Mouse (Mus musculus) adrenal gland, postnatal 36 days (tissue): ENCODE data around the gene Kbtbd4. TPM values are rescaled to one million over a fixed set of nuclear protein-coding genes. Genes with fewer than 3 reads are reported as not detected.
A peak's percentile ranks its signal among the peaks of the same experiment; 100 is the strongest.

Experiments
- DNase-seq, 2 experiments: peaks; one replicate each; pipeline ENCODE4 v3.0.0; 2021; ENCODE audit warnings: mixed read lengths in 1 of 2
- total RNA-seq, 2 experiments: library from RNA; stranded (reverse); gene quantifications; 2 replicates each; pipeline ENCODE4 v1.2.3; 2021

Kbtbd4 gene
- total RNA-seq, 2 experiments from 2014 or later = 32.4 to 37.5 TPM

GRCm38 (mm10) chr2:90903398-90903797, 1.1 kb upstream of the Kbtbd4 start:
- no peak for DNase-seq

- peak in 1 of 2 experiments; percentile 28 for DNase-seq
Observed at GRCm38 (mm10) chr2:90904856-90905224, 300 bp downstream of the Kbtbd4 start.

DNA sequence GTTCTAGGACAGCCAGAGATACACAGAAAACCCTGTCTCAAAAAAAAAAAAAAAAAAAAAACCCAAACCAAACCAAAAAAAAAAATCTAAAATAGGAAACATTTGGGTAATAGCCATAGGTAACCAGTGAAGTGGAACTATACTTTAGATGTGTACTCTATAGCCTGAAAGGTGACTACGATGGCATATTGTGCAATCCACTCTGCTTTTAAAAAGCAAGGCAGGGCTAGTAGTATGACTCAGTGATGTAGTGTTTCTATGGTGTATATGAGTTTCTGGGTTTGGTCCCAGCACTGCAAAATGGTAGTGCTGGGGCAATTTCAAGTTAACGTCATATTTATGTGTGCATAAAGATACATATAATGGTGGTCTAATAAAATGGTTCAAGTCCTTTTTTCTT, 2.2 kb downstream of the Kbtbd4 start:
- no peak for DNase-seq

DNA sequence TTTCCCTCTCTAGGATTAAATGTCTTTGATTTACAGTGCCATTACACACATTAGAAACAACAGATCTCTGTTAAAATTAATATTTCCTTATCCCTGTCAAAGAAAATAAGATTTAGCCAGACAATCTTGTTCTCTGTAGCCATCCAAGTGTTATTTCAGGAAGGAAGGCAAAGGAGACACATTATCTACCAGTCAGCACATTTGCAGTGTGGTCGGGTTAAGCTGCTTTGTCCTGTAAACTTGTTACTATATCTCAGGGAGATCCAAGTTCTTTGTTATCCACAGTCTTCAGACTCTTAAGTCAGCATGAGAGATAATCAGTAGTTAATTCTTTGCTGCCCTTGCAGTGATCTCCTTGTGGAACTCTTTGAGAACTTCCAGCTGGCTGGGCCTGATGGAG, 6.3 kb downstream of the Kbtbd4 start:
- DNase-seq = no peak

- no peak for DNase-seq
Observed at GRCm38 (mm10) chr2:90911668-90912067, 7.1 kb downstream of the Kbtbd4 start.

- DNase-seq = peak; percentile 42 to 44
Observed at GRCm38 (mm10) chr2:90913671-90914070, 9.1 kb downstream of the Kbtbd4 start.

DNA sequence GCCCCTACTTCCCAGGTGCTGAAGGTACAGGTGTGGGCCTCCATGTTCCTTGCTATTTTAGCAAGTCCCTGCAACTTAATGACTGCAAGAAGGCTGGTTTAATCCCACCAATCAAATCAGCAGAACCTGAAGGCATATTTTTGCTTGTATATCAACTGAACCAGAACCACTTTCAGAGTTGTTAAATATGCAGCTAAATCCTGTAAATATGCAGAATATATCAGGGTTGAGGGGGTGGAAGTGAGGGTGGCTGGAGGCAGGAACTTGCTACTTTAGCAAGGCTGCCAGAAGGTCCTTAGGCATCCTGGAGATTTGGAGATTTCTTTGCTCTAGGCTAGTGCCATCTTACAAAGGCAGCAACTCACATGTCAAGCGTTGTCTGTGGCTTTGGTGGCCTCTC, 11.0 kb downstream of the Kbtbd4 start:
- DNase-seq = no peak

DNA sequence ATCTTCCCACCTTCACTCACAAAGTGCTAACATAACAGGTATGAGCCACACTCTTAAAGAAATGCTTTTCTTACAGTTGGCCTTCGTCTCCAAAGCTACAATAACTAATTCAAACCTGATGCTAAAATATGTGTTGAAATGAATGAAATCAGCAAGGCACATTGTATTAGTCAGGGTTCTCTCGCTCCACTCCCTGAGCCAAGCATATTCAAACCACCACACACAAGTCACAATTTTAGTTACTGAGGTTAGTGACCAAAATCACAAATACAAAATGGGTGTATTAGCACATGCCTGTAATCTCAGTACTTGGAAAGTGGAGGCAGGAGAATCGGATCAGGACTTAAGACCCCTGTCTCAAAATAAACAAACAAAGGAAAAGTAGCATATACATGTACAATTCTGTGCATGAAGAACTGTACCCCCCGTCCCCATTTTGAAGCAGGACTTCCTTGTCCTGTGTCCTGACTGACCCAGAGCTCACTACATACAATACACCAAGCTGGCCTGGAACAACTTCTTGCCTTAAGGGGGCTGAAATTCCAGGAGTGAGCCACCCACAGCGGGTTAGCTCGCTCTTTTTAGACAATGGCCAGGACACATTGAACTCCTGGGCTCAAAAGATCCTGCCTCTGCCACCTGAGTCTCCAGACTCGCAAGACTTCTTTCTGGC, 12.2 kb downstream of the Kbtbd4 start:
- no peak for DNase-seq

DNA sequence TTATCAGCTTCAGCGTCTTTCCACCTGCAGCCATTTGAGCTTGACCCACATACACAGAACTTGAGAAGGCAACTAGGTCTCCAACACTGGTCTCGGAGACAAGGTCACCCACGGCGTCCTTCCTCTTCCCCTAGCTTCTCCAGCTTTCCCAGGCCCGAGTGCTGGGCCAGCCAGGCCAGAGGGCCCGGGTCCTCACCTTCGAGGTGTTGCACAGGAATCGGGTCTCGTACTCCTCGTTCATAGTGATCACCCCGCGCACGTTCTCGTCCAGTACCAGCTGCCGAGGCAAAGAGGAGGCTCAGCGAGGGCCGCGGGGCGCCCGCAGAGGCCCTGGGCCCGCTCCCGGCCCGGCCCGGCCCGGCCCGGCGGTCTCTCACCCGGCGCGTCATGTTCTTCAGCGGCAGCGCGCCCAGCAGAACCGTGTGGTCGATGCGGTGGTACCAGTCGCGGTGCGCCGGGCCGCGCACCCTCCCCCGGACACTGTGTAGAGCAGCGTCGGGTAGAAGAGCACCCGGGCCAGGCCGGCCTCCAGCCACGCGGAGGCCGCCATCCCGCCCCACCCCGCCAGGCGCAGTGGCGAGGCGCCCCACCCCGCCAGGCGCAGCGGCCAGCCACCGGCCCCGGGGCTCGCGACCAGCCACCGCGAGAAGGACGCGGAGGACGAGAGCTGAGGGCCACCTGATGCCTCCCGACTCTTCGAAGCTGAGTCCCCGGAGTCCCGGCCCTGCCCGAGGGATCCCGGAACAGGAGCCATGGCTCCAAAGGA, 12.9 kb downstream of the Kbtbd4 start:
- DNase-seq = peak; percentile 79 to 90

GRCm38 (mm10) chr2:90917999-90918698, 13.6 kb downstream of the Kbtbd4 start:
- DNase-seq = peak; percentile 8 to 31

- no peak for DNase-seq
Observed at GRCm38 (mm10) chr2:90921178-90921577, 16.6 kb downstream of the Kbtbd4 start.

- no peak for DNase-seq
Observed at GRCm38 (mm10) chr2:90922636-90923035, 18.1 kb downstream of the Kbtbd4 start.

- DNase-seq = no peak
Observed at GRCm38 (mm10) chr2:90928566-90928965, 24.0 kb downstream of the Kbtbd4 start.

GRCm38 (mm10) chr2:90931829-90932228, 27.3 kb downstream of the Kbtbd4 start:
- no peak for DNase-seq

GRCm38 (mm10) chr2:90932273-90932672, 27.7 kb downstream of the Kbtbd4 start:
- no peak for DNase-seq

- DNase-seq = no peak
Observed at GRCm38 (mm10) chr2:90938362-90938761, 33.8 kb downstream of the Kbtbd4 start.

- peak in 1 of 2 experiments; percentile 7 for DNase-seq
Observed at GRCm38 (mm10) chr2:90939750-90940149, 35.2 kb downstream of the Kbtbd4 start.

DNA sequence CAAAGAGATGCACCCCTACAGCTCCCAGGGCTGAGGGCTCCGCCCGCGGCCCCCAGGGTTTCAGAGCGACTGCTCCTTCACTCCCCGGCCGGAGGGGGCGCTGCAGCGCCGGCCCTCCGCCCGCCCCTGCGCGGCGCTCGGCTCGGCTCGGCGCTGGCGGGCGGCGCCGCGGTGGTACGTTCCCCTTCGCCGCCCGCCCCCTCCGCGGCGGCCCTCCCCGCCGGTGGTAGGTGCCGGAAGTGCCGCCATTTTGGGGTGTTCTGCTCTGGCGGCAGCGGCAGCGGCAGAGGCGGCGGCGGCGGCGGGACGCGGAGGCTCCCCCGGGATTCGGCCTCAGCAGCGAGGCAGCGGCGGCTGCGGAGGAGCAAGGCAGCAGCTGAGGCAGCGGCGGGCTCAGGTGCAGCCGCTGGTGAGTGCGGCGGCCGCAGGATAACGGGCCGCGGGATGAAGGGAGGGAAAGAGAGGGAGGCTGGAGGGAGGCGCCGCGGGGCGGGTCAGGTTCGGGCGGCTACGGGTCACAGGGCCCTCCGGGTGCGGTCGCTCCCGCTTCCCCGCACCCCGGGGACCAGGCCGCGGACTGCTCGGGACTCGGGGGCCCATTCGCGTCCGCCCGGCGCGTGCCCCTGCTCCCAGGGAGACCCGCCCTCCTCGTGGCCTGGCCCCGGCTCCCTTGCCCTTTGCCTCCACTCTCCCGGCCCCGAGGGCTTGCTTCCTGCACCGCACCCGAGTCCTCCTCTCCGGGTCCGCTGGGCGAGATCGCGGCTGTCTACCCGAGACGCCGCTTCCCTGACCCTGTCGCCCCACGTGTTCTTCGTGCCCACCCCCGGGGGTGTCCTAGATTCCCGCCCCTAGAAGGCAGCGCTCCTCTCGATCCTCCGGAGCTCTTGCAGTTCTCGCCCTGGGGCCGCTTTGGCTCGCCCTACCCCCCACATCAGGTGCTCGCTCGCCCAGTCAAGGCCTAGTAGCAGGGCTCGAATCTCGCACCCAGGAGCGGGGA, 36.0 kb downstream of the Kbtbd4 start, which contains the start of gene Celf1:
Gene Celf1 (plus strand): TSS at position 150 of the 997 bp plus-strand sequence.
- DNase-seq = peak; percentile 89 to 92

DNA sequence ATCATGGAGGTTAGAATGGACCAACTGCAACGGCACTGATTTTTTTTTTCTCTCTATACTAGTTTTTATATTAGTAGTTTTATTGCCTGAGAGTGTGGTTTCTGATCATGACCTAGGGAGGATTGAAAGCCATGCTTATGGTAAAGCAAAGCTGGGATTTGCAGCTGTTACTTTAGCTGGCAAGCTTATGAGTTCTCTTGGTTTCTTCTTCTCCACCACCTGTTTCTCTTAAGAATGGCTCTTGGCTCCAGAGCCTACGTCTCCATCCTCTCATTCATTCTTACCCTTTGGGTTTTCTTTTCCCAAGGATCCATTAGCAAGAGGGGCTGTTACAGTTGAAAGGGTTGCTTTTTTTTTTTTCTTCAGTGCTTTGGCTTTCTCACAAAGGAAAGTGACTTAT, 37.2 kb downstream of the Kbtbd4 start:
- DNase-seq = no peak

- no peak for DNase-seq
Observed at GRCm38 (mm10) chr2:90950149-90950548, 45.6 kb downstream of the Kbtbd4 start.

DNA sequence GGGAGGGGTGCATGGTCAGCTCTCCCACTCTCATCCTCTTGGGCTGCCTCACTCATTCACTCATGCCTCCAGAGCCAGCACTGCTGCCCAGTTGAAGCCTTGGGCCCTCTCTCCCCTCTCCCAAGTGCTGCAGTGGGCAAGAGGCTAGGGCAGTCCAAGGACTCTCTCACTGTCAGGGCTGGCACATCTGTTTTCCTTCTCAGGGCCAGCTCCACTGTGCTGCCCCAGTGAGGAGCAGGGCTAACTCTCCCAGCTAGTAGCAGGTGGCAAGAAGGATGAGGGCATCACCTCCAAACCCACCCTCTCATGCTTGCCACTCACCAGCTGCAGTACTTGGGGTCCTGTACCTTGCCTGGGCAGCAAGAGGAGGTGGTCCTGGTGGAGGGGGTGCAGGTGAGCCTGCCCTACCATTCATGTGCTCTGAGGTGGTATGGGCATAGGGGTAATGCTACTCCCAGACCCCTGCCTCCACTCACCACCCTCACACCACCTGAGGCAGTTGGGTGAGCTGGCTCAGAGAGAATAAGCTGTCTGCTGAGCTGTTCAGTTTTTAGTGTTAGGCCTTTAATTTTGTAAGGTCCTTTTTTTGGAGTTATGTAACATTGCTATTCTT, 46.1 kb downstream of the Kbtbd4 start:
- peak; percentile 13 to 35 for DNase-seq
